Mouse (Mus musculus): ENCODE data around the gene Resf1. TPM values are rescaled to one million over a fixed set of nuclear protein-coding genes. Genes with fewer than 3 reads are reported as not detected.
A peak's percentile ranks its signal among the peaks of the same experiment; 100 is the strongest.

The Resf1 gene
- polyA plus RNA-seq, 1 experiment from 2014 or later, result 20.8 TPM

DNA sequence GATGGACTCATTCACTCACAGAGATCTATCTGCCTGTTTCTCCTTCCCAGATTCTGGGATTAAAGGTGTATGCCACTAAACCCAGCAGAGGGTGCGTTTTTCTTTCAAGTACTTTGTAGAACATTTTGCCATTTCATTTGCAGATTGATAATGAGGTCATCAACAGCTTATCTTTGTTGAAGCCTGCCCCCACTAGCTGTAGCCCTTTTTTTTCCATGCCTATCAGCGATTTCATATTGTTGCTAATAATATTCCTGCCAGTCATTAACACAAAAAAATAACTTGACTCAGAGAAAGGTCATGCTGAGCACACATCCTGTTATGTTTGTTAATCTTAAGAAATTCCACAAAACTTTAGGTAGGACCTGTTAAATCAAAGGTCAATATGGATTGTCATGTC is 2.1 kb upstream of the Resf1 start:
- 71% methylated on average over 2 of the region's 2 CpGs for WGBS
- Histone ChIP-seq H3K9me3 (ENCODE audit: control insufficient read depth, low read length) (0 out of 2 replicates have a peak, but pooled peaks cover 8% of the 10 kb centered on the region), H3K4me3 (ENCODE audit: low read depth, low read length) (no peak overlapping the region), H3K36me3 (ENCODE audit: control insufficient read depth, insufficient read depth, low read length) (no peaks in the 10 kb centered on the region), H3K4me1 (replicated peaks; ENCODE audit: control insufficient read depth, insufficient read depth) (no peaks in the 10 kb centered on the region; the same call in 1 of the 2 replicates), H3K9ac (ENCODE audit: low read length) (no peak overlapping the region), H3K4me2 (replicated peaks; ENCODE audit: low read depth) (no peak overlapping the region), H3K27me3 (ENCODE audit: control insufficient read depth, insufficient read depth, low read length) (no peaks in the 10 kb centered on the region), H3K27ac (replicated peaks) (no peak overlapping the region)
- no peak for TF ChIP-seq EP300 (optimal IDR thresholded peaks at IDR 0.05)
- no peak for TF ChIP-seq CTCF (IDR thresholded peaks at IDR 0.05; ENCODE audit: low read depth)
- no peak for DNase-seq (ENCODE audit: low spot score)
- ATAC-seq (ENCODE audit: low FRiP score, low TSS enrichment), result no peak

DNA sequence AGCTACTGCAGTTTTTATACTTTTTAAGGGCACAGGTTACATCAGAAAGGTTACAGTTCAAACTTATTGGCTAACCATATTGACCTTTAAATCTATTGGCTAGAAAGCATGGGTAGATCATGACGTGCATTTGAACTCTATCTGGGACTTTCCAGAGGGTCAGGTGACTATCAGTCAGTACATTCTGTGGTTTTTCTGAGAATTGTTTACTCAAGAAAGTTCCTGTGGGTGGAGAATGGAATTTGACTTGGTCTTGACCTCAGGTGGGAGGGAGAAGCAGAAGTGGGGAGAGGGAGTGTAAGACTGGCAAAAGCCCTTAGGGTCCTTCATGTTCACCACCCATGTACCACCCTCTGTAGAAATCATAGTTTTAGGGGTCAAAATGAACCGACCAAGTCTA is 1.4 kb upstream of the Resf1 start:
- no peak overlapping the region for H3K4me3 ChIP-seq (ENCODE audit: low read depth, low read length)
- DNase-seq (ENCODE audit: low spot score), result no peak
- WGBS, result 47% methylated on average over 2 of the region's 2 CpGs

DNA sequence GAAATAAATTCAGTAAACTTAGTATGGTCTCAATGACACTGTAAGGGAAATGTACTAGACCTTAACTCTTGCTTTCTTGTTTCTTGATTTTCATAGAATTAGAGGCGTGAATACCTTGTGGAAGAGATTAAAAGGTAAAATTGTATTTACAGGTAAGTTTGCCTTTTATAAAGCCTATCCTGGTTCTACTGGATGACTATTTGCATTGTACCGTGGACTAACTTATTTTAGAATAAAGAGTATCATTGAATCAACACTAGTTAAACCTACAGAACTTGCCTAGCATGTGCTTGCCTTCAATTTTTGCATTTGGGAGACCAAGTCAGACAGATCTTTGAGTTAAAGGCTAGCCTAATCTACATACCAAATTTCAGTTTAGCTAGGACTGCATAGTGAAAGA is 1.0 kb downstream of the Resf1 start:
- ATAC-seq (ENCODE audit: low FRiP score, low TSS enrichment) (no peak), DNase-seq (ENCODE audit: low spot score) (no peak)
- Histone ChIP-seq H3K9me3 (ENCODE audit: control insufficient read depth, low read length) (0 out of 2 replicates have a peak, but pooled peaks cover 5% of the 10 kb centered on the region), H3K4me2 (replicated peaks; ENCODE audit: low read depth) (peak overlapping the region; percentile 57), H3K4me3 (ENCODE audit: low read depth, low read length) (peak overlapping the region; percentile 86), H3K9ac (ENCODE audit: low read length) (peak overlapping the region; percentile 98; the same call in 1 of the 2 replicates), H3K36me3 (ENCODE audit: control insufficient read depth, insufficient read depth, low read length) (peaks cover 5% of the 10 kb centered on the region; the same call in 1 of the 2 replicates), H3K4me1 (replicated peaks; ENCODE audit: control insufficient read depth, insufficient read depth) (no peaks in the 10 kb centered on the region; the same call in 1 of the 2 replicates), H3K27me3 (ENCODE audit: control insufficient read depth, insufficient read depth, low read length) (no peaks in the 10 kb centered on the region), H3K27ac (replicated peaks) (peak overlapping the region; percentile 99; the same call in 1 of the 2 replicates)
- WGBS, result 37% methylated on average over 2 of the region's 2 CpGs
- TF ChIP-seq CTCF (IDR thresholded peaks at IDR 0.05; ENCODE audit: low read depth) (no peak), EP300 (optimal IDR thresholded peaks at IDR 0.05) (no peak)

More for the DNA sequence above, 1.4 kb upstream of the Resf1 start:
- H3K9me3 ChIP-seq (ENCODE audit: control insufficient read depth, low read length), result 0 out of 2 replicates have a peak, but pooled peaks cover 8% of the 10 kb centered on the region
- no peaks in the 10 kb centered on the region for H3K36me3 ChIP-seq (ENCODE audit: control insufficient read depth, insufficient read depth, low read length)
- H3K4me2 ChIP-seq (replicated peaks; ENCODE audit: low read depth), result no peak overlapping the region
- no peaks in the 10 kb centered on the region; the same call in 1 of the 2 replicates for H3K4me1 ChIP-seq (replicated peaks; ENCODE audit: control insufficient read depth, insufficient read depth)
- TF ChIP-seq EP300 (optimal IDR thresholded peaks at IDR 0.05), result no peak
- no peak for TF ChIP-seq CTCF (IDR thresholded peaks at IDR 0.05; ENCODE audit: low read depth)
- H3K27me3 ChIP-seq (ENCODE audit: control insufficient read depth, insufficient read depth, low read length), result no peaks in the 10 kb centered on the region
- no peak overlapping the region for H3K27ac ChIP-seq (replicated peaks)
- ATAC-seq (ENCODE audit: low FRiP score, low TSS enrichment), result no peak
- H3K9ac ChIP-seq (ENCODE audit: low read length), result no peak overlapping the region

DNA sequence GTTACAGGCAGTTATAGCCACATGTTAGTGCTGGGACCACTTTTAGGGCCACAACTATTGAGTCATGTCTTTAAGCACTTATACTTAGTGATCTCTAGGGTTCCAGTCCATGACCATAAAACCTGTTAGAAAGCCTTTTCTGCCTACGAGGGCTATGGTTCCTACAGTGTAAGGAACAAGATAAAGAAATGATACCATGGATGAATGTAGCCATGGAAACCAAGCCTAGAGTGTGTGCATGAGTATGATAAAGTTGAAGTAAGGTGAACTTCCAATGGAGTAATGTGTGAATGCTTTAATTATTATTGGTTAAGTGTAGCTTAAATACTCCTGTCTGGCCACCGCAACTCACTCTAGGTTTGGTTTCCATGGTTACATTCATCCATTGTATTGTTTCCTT is 1.8 kb downstream of the Resf1 start:
- WGBS, result 76% methylated on average over 2 of the region's 2 CpGs
- ATAC-seq (ENCODE audit: low FRiP score, low TSS enrichment), result no peak

DNA sequence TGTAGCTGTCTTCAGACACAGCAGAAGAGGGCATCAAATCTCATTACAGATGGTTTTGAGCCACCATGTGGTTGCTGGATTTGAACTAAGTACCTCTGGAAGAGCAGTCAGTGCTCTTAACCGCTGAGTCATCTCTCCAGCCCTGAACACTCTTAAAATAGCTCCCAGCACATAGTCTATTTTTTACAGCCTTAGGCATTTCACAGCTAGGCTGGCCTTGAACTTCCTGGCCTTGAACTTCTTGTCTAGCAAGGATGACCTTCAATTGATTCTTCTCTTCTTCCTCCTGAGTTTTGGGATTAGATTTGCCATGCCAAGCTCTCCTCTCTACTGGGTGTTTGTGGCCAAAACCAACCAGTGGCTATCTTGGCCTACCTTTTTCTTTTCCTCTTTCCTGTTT is 2.6 kb downstream of the Resf1 start:
- DNase-seq (ENCODE audit: low spot score) (no peak), ATAC-seq (ENCODE audit: low FRiP score, low TSS enrichment) (no peak)
- no peak overlapping the region for H3K4me2 ChIP-seq (replicated peaks; ENCODE audit: low read depth)
- no peak for TF ChIP-seq EP300 (optimal IDR thresholded peaks at IDR 0.05)
- TF ChIP-seq CTCF (IDR thresholded peaks at IDR 0.05; ENCODE audit: low read depth), result no peak
- H3K9ac ChIP-seq (ENCODE audit: low read length), result no peak overlapping the region
- no peaks in the 10 kb centered on the region; the same call in 1 of the 2 replicates for H3K4me1 ChIP-seq (replicated peaks; ENCODE audit: control insufficient read depth, insufficient read depth)
- H3K36me3 ChIP-seq (ENCODE audit: control insufficient read depth, insufficient read depth, low read length), result peaks cover 5% of the 10 kb centered on the region; the same call in 1 of the 2 replicates
- 77% methylated on average over 1 of the region's 1 CpGs for WGBS
- H3K9me3 ChIP-seq (ENCODE audit: control insufficient read depth, low read length), result 0 out of 2 replicates have a peak, but pooled peaks cover 3% of the 10 kb centered on the region
- H3K27me3 ChIP-seq (ENCODE audit: control insufficient read depth, insufficient read depth, low read length), result no peaks in the 10 kb centered on the region
- no peak overlapping the region for H3K27ac ChIP-seq (replicated peaks)
- no peak overlapping the region for H3K4me3 ChIP-seq (ENCODE audit: low read depth, low read length)

More for the DNA sequence above, 1.8 kb downstream of the Resf1 start:
- peak overlapping the region; percentile 86 for H3K4me3 ChIP-seq (ENCODE audit: low read depth, low read length)
- H3K9ac ChIP-seq (ENCODE audit: low read length), result no peak overlapping the region
- no peak for DNase-seq (ENCODE audit: low spot score)
- H3K27me3 ChIP-seq (ENCODE audit: control insufficient read depth, insufficient read depth, low read length), result no peaks in the 10 kb centered on the region
- no peaks in the 10 kb centered on the region; the same call in 1 of the 2 replicates for H3K4me1 ChIP-seq (replicated peaks; ENCODE audit: control insufficient read depth, insufficient read depth)
- no peak for TF ChIP-seq EP300 (optimal IDR thresholded peaks at IDR 0.05)
- TF ChIP-seq CTCF (IDR thresholded peaks at IDR 0.05; ENCODE audit: low read depth), result no peak
- peaks cover 5% of the 10 kb centered on the region; the same call in 1 of the 2 replicates for H3K36me3 ChIP-seq (ENCODE audit: control insufficient read depth, insufficient read depth, low read length)
- H3K9me3 ChIP-seq (ENCODE audit: control insufficient read depth, low read length), result 0 out of 2 replicates have a peak, but pooled peaks cover 3% of the 10 kb centered on the region
- H3K4me2 ChIP-seq (replicated peaks; ENCODE audit: low read depth), result peak overlapping the region; percentile 57
- no peak overlapping the region for H3K27ac ChIP-seq (replicated peaks)

DNA sequence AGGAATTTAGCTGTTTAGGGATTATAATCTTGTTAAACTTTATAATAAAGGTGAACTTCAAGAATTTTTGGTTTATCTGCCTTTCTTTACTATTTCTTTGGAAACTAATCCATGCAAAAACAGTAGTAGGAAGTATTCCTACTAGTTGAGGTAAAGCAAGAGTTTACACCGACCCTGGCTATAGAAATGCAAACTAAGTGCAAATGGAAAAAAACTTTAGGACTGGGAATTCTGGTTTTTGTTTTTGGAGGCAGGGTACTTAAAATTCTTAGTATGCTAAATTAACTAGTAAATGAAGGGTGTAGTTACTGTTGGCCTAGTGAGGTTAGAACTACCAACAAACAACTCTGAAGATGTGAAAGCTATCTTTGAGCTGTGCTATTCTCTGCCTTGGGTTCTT is 3.0 kb downstream of the Resf1 start:
- Histone ChIP-seq H3K9me3 (ENCODE audit: control insufficient read depth, low read length) (no peaks in the 10 kb centered on the region), H3K4me3 (ENCODE audit: low read depth, low read length) (no peak overlapping the region), H3K4me1 (replicated peaks; ENCODE audit: control insufficient read depth, insufficient read depth) (no peaks in the 10 kb centered on the region; the same call in 1 of the 2 replicates), H3K36me3 (ENCODE audit: control insufficient read depth, insufficient read depth, low read length) (peaks cover 5% of the 10 kb centered on the region; the same call in 1 of the 2 replicates), H3K4me2 (replicated peaks; ENCODE audit: low read depth) (no peak overlapping the region), H3K9ac (ENCODE audit: low read length) (no peak overlapping the region), H3K27me3 (ENCODE audit: control insufficient read depth, insufficient read depth, low read length) (no peaks in the 10 kb centered on the region), H3K27ac (replicated peaks) (no peak overlapping the region)
- no peak for TF ChIP-seq EP300 (optimal IDR thresholded peaks at IDR 0.05)
- no peak for TF ChIP-seq CTCF (IDR thresholded peaks at IDR 0.05; ENCODE audit: low read depth)
- no peak for DNase-seq (ENCODE audit: low spot score)
- no peak for ATAC-seq (ENCODE audit: low FRiP score, low TSS enrichment)
- 73% methylated on average over 1 of the region's 1 CpGs for WGBS
